Mouse (Mus musculus): ENCODE measurements around the gene Herc4. TPM values are rescaled to one million over a fixed set of nuclear protein-coding genes. Genes with fewer than 3 reads are reported as not detected.

The Herc4 gene
- polyA plus RNA-seq, 1 experiment from 2014 or later: 32.8 TPM

- Histone ChIP-seq H3K36me3 (no peaks in the 10 kb centered on the region), H3K4me2 (replicated peaks) (no peak overlapping the region), H3K27ac (replicated peaks) (no peak overlapping the region), H3K27me3 (no peaks in the 10 kb centered on the region), H3K4me3 (no peak overlapping the region), H3K4me1 (no peaks in the 10 kb centered on the region), H3K9me3 (no peaks in the 10 kb centered on the region), H3K9ac (replicated peaks) (no peak overlapping the region)
- WGBS: 94% methylated on average over 6 of the region's 6 CpGs
- ATAC-seq (replicated peaks): no peak
Observed at GRCm38 (mm10) chr10:63236663-63237062, 6.9 kb upstream of the Herc4 start.

GRCm38 (mm10) chr10:63237206-63237605, 6.4 kb upstream of the Herc4 start:
- H3K4me3 ChIP-seq: no peak overlapping the region
- H3K9me3 ChIP-seq: no peaks in the 10 kb centered on the region
- H3K4me2 ChIP-seq (replicated peaks): no peak overlapping the region
- H3K36me3 ChIP-seq: no peaks in the 10 kb centered on the region
- H3K27me3 ChIP-seq: no peaks in the 10 kb centered on the region
- H3K27ac ChIP-seq (replicated peaks): no peak overlapping the region
- 51% methylated on average over 2 of the region's 2 CpGs for WGBS
- H3K4me1 ChIP-seq: peaks cover under 1% of the 10 kb centered on the region; the same call in 1 of the 2 replicates
- H3K9ac ChIP-seq (replicated peaks): no peak overlapping the region
- ATAC-seq (replicated peaks): no peak

- no peak overlapping the region for H3K9ac ChIP-seq (replicated peaks)
- no peak overlapping the region for H3K4me3 ChIP-seq
- no peak overlapping the region for H3K4me2 ChIP-seq (replicated peaks)
- ATAC-seq (replicated peaks): no peak
- H3K27ac ChIP-seq (replicated peaks): no peak overlapping the region
- no peaks in the 10 kb centered on the region for H3K9me3 ChIP-seq
- 73% methylated on average over 4 of the region's 4 CpGs for WGBS
- no peaks in the 10 kb centered on the region for H3K36me3 ChIP-seq
- no peaks in the 10 kb centered on the region for H3K27me3 ChIP-seq
- H3K4me1 ChIP-seq: peaks cover 10% of the 10 kb centered on the region
Observed at GRCm38 (mm10) chr10:63238090-63238489, 5.5 kb upstream of the Herc4 start.

- no peaks in the 10 kb centered on the region for H3K27me3 ChIP-seq
- H3K9me3 ChIP-seq: no peaks in the 10 kb centered on the region
- no peak overlapping the region for H3K4me2 ChIP-seq (replicated peaks)
- WGBS: 83% methylated on average over 2 of the region's 2 CpGs
- no peak overlapping the region for H3K27ac ChIP-seq (replicated peaks)
- no peak overlapping the region for H3K9ac ChIP-seq (replicated peaks)
- no peaks in the 10 kb centered on the region for H3K36me3 ChIP-seq
- ATAC-seq (replicated peaks): no peak
- H3K4me1 ChIP-seq: peaks cover 15% of the 10 kb centered on the region
- H3K4me3 ChIP-seq: no peak overlapping the region
Observed at GRCm38 (mm10) chr10:63239848-63240247, 3.8 kb upstream of the Herc4 start.

GRCm38 (mm10) chr10:63240868-63241271, 2.7 kb upstream of the Herc4 start:
- H3K4me3 ChIP-seq: no peak overlapping the region
- no peaks in the 10 kb centered on the region for H3K9me3 ChIP-seq
- no peak overlapping the region for H3K27ac ChIP-seq (replicated peaks)
- H3K4me2 ChIP-seq (replicated peaks): no peak overlapping the region
- H3K9ac ChIP-seq (replicated peaks): no peak overlapping the region
- no peak for ATAC-seq (replicated peaks)
- H3K27me3 ChIP-seq: no peaks in the 10 kb centered on the region
- H3K36me3 ChIP-seq: no peaks in the 10 kb centered on the region
- WGBS: 76% methylated on average over 2 of the region's 2 CpGs
- H3K4me1 ChIP-seq: peaks cover 23% of the 10 kb centered on the region

GRCm38 (mm10) chr10:63242798-63243435, 693 bp upstream of the Herc4 start:
- H3K27ac ChIP-seq (replicated peaks): peak overlapping the region; percentile 45
- peak overlapping the region; percentile 53 for H3K9ac ChIP-seq (replicated peaks)
- no peaks in the 10 kb centered on the region for H3K27me3 ChIP-seq
- 29% methylated on average over 12 of the region's 12 CpGs for WGBS
- H3K9me3 ChIP-seq: no peaks in the 10 kb centered on the region
- H3K36me3 ChIP-seq: no peaks in the 10 kb centered on the region
- no peak for ATAC-seq (replicated peaks)
- peak overlapping the region; percentile 65 for H3K4me2 ChIP-seq (replicated peaks)
- H3K4me1 ChIP-seq: peaks cover 29% of the 10 kb centered on the region
- peak overlapping the region; percentile 88 for H3K4me3 ChIP-seq

GRCm38 (mm10) chr10:63244055-63244671, 553 bp downstream of the Herc4 start:
- WGBS: under 1% methylated on average over 41 of the region's 41 CpGs

GRCm38 (mm10) chr10:63244746-63245145, 1.1 kb downstream of the Herc4 start:
- no peak for ATAC-seq (replicated peaks)
- WGBS: 14% methylated on average over 5 of the region's 5 CpGs
- H3K4me3 ChIP-seq: peak overlapping the region; percentile 88
- H3K4me1 ChIP-seq: peaks cover 29% of the 10 kb centered on the region
- peak overlapping the region; percentile 94; the same call in 1 of the 2 replicates for H3K9ac ChIP-seq (replicated peaks)
- H3K9me3 ChIP-seq: no peaks in the 10 kb centered on the region
- H3K27me3 ChIP-seq: no peaks in the 10 kb centered on the region
- no peaks in the 10 kb centered on the region for H3K36me3 ChIP-seq
- peak overlapping the region; percentile 97; the same call in 1 of the 2 replicates for H3K27ac ChIP-seq (replicated peaks)
- H3K4me2 ChIP-seq (replicated peaks): peak overlapping the region; percentile 63

More at GRCm38 (mm10) chr10:63244055-63244671, 553 bp downstream of the Herc4 start:
- H3K4me1 ChIP-seq: peaks cover 29% of the 10 kb centered on the region
- peak overlapping the region; percentile 97 for H3K27ac ChIP-seq (replicated peaks)
- no peaks in the 10 kb centered on the region for H3K36me3 ChIP-seq
- peak overlapping the region; percentile 63 for H3K4me2 ChIP-seq (replicated peaks)
- H3K4me3 ChIP-seq: peak overlapping the region; percentile 88
- peak; percentile 80 for ATAC-seq (replicated peaks)
- peak overlapping the region; percentile 94 for H3K9ac ChIP-seq (replicated peaks)
- H3K27me3 ChIP-seq: no peaks in the 10 kb centered on the region
- no peaks in the 10 kb centered on the region for H3K9me3 ChIP-seq

- no peak for ATAC-seq (replicated peaks)
- Histone ChIP-seq H3K4me3 (no peak overlapping the region), H3K9ac (replicated peaks) (no peak overlapping the region), H3K27me3 (no peaks in the 10 kb centered on the region), H3K36me3 (no peaks in the 10 kb centered on the region; the same call in 1 of the 2 replicates), H3K4me2 (replicated peaks) (no peak overlapping the region), H3K9me3 (no peaks in the 10 kb centered on the region), H3K4me1 (peaks cover 29% of the 10 kb centered on the region), H3K27ac (replicated peaks) (no peak overlapping the region)
- 94% methylated on average over 3 of the region's 3 CpGs for WGBS
Observed at GRCm38 (mm10) chr10:63245846-63246245, 2.2 kb downstream of the Herc4 start.

- peaks cover 25% of the 10 kb centered on the region for H3K4me1 ChIP-seq
- no peak overlapping the region for H3K4me2 ChIP-seq (replicated peaks)
- 77% methylated on average over 7 of the region's 7 CpGs for WGBS
Observed at GRCm38 (mm10) chr10:63247457-63247856, 3.8 kb downstream of the Herc4 start.

GRCm38 (mm10) chr10:63248421-63248820, 4.8 kb downstream of the Herc4 start:
- Histone ChIP-seq H3K27ac (replicated peaks) (no peak overlapping the region), H3K9ac (replicated peaks) (no peak overlapping the region), H3K27me3 (no peaks in the 10 kb centered on the region), H3K36me3 (peaks cover 7% of the 10 kb centered on the region; the same call in 1 of the 2 replicates), H3K4me3 (no peak overlapping the region), H3K9me3 (no peaks in the 10 kb centered on the region), H3K4me2 (replicated peaks) (no peak overlapping the region), H3K4me1 (peaks cover 19% of the 10 kb centered on the region)
- 95% methylated on average over 6 of the region's 6 CpGs for WGBS
- no peak for ATAC-seq (replicated peaks)

More at GRCm38 (mm10) chr10:63247457-63247856, 3.8 kb downstream of the Herc4 start:
- H3K36me3 ChIP-seq: no peaks in the 10 kb centered on the region; the same call in 1 of the 2 replicates
- H3K27ac ChIP-seq (replicated peaks): no peak overlapping the region
- no peaks in the 10 kb centered on the region for H3K27me3 ChIP-seq
- H3K4me3 ChIP-seq: no peak overlapping the region
- no peaks in the 10 kb centered on the region for H3K9me3 ChIP-seq
- ATAC-seq (replicated peaks): no peak
- H3K9ac ChIP-seq (replicated peaks): no peak overlapping the region

- Histone ChIP-seq H3K27me3 (no peaks in the 10 kb centered on the region), H3K9ac (replicated peaks) (no peak overlapping the region), H3K4me3 (no peak overlapping the region), H3K4me2 (replicated peaks) (no peak overlapping the region), H3K9me3 (no peaks in the 10 kb centered on the region), H3K36me3 (0 out of 2 replicates have a peak, but pooled peaks cover 5% of the 10 kb centered on the region), H3K27ac (replicated peaks) (no peak overlapping the region), H3K4me1 (no peaks in the 10 kb centered on the region)
- WGBS: 72% methylated on average over 3 of the region's 3 CpGs
- ATAC-seq (replicated peaks): no peak
Observed at GRCm38 (mm10) chr10:63258696-63259095, 15.1 kb downstream of the Herc4 start.

All from forebrain, embryonic 15.5 days (tissue).